Mouse (Mus musculus): ENCODE results near the gene Tox2. TPM values are rescaled to one million over a fixed set of nuclear protein-coding genes. Genes with fewer than 3 reads are reported as not detected.

Tox2 gene
- polyA plus RNA-seq, 1 experiment from 2014 or later = 0.69 TPM

DNA sequence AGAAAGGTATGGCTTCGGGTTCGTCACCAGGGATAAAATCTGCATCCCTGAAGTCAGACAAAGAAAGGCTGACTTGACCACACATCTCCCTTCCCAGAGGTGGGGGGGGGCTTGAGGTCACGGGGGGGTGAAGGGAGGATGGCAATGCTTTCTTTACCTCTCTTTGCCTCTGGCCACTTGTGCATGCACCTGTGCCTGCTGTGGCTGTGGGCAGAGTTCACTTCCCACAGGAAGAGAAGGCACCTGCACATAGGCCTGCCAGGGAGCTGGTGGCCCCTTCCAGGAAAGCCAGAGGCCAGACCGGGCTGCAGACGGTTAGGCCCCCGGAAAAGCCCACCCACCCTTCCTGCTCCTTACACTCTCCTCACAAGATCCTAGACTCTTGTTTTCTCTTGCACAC is 128.5 kb downstream of the Tox2 start:
- Histone ChIP-seq H3K4me2 (no peak overlapping the region), H3K4me3 (replicated peaks) (no peak overlapping the region), H3K4me1 (replicated peaks) (no peaks in the 10 kb centered on the region), H3K27ac (replicated peaks) (no peak overlapping the region), H3K9me3 (replicated peaks) (no peaks in the 10 kb centered on the region), H3K36me3 (replicated peaks) (no peaks in the 10 kb centered on the region), H3K27me3 (peaks cover 8% of the 10 kb centered on the region; the same call in 1 of the 2 replicates), H3K9ac (no peak overlapping the region)
- no peak for ATAC-seq (ENCODE audit: insufficient read depth)
- 61% methylated on average over 6 of the region's 6 CpGs for WGBS (ENCODE audit: insufficient replicate concordance)

DNA sequence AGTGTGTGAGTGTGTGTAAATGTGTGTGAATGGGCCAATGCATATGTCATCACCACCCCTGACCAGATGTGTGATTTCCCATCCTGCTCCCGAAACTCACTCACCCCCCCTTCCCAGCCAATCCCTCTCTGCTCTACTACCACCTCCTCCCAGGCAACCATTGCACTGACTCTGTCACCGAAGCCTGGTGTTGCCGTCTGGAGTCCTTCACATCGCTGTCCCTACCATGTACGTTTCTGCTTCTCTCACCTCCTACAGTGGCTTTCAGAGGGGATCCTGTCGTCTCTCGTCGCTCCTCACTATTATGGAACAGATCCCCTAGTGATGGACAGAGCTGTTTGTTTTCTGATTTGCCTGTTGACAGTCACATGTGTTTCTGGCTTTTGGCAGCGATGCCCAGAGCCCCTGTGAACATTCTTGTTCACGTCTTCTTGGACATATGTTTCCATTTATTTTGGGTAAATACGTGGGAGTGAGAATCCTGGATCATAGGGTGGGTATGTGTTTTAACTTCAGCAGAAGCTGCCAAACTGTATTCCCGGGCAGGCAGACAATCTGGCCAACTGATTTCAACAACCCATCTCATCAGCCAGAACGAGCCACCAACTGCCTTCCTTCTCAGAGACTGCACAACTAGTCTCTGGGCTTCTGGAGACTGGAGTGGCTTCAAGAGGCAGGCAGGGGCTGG is 129.6 kb downstream of the Tox2 start:
- H3K4me3 ChIP-seq (replicated peaks) = no peak overlapping the region
- no peak overlapping the region for H3K27ac ChIP-seq (replicated peaks)
- H3K4me1 ChIP-seq (replicated peaks) = no peaks in the 10 kb centered on the region
- H3K36me3 ChIP-seq (replicated peaks) = no peaks in the 10 kb centered on the region
- WGBS (ENCODE audit: insufficient replicate concordance) = 61% methylated on average over 13 of the region's 13 CpGs
- H3K9ac ChIP-seq = no peak overlapping the region
- ATAC-seq (ENCODE audit: insufficient read depth) = no peak
- H3K4me2 ChIP-seq = no peak overlapping the region
- peaks cover 19% of the 10 kb centered on the region for H3K27me3 ChIP-seq
- H3K9me3 ChIP-seq (replicated peaks) = no peaks in the 10 kb centered on the region

DNA sequence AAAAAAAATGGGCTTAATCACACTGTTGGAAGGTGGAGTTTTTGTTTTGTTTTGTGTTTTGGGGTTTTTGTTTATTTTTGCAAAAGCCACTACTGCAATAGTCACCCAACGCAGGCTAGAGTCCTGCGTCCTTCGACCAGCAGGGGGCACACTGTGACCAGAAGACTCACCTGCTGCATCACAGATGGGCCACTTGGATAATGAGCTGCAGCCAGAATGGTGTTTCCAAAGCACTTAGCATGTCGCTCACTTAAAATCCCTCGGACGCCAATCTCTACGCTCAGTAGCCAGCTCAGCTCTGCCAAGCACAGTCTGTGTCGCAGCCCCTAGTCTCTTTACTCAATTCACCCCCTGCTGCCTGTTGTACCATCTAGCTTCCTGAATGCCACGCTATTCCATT is 137.3 kb downstream of the Tox2 start:
- no peak overlapping the region for H3K4me3 ChIP-seq (replicated peaks)
- 21% methylated on average over 9 of the region's 9 CpGs for WGBS (ENCODE audit: insufficient replicate concordance)
- peaks cover 75% of the 10 kb centered on the region for H3K27me3 ChIP-seq
- no peak overlapping the region for H3K4me2 ChIP-seq
- H3K4me1 ChIP-seq (replicated peaks) = no peaks in the 10 kb centered on the region
- H3K9ac ChIP-seq = no peak overlapping the region
- no peaks in the 10 kb centered on the region for H3K36me3 ChIP-seq (replicated peaks)
- ATAC-seq (ENCODE audit: insufficient read depth) = no peak; the same call in 1 of the 2 replicates
- H3K27ac ChIP-seq (replicated peaks) = no peak overlapping the region
- no peaks in the 10 kb centered on the region for H3K9me3 ChIP-seq (replicated peaks)

GRCm38 (mm10) chr2:163343671-163344070 is 140.7 kb downstream of the Tox2 start:
- H3K4me1 ChIP-seq (replicated peaks) = no peaks in the 10 kb centered on the region
- H3K4me2 ChIP-seq = no peak overlapping the region
- H3K9me3 ChIP-seq (replicated peaks) = no peaks in the 10 kb centered on the region
- H3K4me3 ChIP-seq (replicated peaks) = no peak overlapping the region
- H3K36me3 ChIP-seq (replicated peaks) = no peaks in the 10 kb centered on the region
- no peak overlapping the region for H3K9ac ChIP-seq
- 76% methylated on average over 4 of the region's 4 CpGs for WGBS (ENCODE audit: insufficient replicate concordance)
- ATAC-seq (ENCODE audit: insufficient read depth) = no peak
- peaks cover 57% of the 10 kb centered on the region for H3K27me3 ChIP-seq
- H3K27ac ChIP-seq (replicated peaks) = no peak overlapping the region

DNA sequence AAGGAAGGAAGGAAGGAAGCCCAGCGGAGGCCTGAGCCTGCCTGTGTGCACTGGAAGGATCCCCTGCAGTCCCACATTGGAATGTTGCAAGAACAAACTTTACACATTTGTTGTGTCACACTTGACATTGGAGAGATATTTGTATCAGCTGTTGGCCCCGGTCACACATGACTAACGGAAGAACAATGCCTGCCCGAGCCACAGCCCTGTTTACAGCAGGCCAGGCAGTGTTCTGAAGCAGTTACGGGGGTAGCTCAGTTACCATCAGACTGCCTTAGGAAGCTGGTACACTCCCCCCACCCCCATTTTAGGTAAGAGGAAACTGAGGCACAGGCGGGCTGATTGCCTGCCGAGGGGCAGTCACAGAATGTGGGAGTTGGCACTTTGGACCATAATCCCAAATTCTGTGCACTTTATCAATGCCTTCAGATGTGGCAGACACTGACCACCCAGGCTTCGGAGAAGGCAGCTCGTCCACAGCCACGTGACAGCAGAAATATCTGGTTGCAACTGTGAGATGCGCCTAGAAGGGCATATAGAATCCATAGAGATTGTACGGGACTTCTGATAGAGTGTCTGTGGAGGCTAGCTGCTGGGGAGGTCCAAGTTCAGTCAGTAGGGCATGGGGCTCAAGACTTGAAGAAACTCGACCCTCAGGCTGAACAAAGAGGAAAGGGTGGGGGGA is 142.2 kb downstream of the Tox2 start:
- no peak overlapping the region for H3K4me2 ChIP-seq
- no peaks in the 10 kb centered on the region for H3K36me3 ChIP-seq (replicated peaks)
- no peak overlapping the region for H3K27ac ChIP-seq (replicated peaks)
- no peak overlapping the region for H3K4me3 ChIP-seq (replicated peaks)
- no peak for ATAC-seq (ENCODE audit: insufficient read depth)
- 59% methylated on average over 13 of the region's 13 CpGs for WGBS (ENCODE audit: insufficient replicate concordance)
- H3K27me3 ChIP-seq = peaks cover 48% of the 10 kb centered on the region
- H3K4me1 ChIP-seq (replicated peaks) = peaks cover 7% of the 10 kb centered on the region
- H3K9me3 ChIP-seq (replicated peaks) = no peaks in the 10 kb centered on the region
- no peak overlapping the region for H3K9ac ChIP-seq

GRCm38 (mm10) chr2:163346497-163346896 is 143.6 kb downstream of the Tox2 start:
- 63% methylated on average over 11 of the region's 11 CpGs for WGBS (ENCODE audit: insufficient replicate concordance)
- Histone ChIP-seq H3K9me3 (replicated peaks) (no peaks in the 10 kb centered on the region), H3K4me1 (replicated peaks) (peaks cover 11% of the 10 kb centered on the region), H3K27me3 (peaks cover 34% of the 10 kb centered on the region), H3K9ac (no peak overlapping the region), H3K4me3 (replicated peaks) (no peak overlapping the region), H3K4me2 (no peak overlapping the region), H3K27ac (replicated peaks) (no peak overlapping the region), H3K36me3 (replicated peaks) (no peaks in the 10 kb centered on the region)
- no peak for ATAC-seq (ENCODE audit: insufficient read depth)

DNA sequence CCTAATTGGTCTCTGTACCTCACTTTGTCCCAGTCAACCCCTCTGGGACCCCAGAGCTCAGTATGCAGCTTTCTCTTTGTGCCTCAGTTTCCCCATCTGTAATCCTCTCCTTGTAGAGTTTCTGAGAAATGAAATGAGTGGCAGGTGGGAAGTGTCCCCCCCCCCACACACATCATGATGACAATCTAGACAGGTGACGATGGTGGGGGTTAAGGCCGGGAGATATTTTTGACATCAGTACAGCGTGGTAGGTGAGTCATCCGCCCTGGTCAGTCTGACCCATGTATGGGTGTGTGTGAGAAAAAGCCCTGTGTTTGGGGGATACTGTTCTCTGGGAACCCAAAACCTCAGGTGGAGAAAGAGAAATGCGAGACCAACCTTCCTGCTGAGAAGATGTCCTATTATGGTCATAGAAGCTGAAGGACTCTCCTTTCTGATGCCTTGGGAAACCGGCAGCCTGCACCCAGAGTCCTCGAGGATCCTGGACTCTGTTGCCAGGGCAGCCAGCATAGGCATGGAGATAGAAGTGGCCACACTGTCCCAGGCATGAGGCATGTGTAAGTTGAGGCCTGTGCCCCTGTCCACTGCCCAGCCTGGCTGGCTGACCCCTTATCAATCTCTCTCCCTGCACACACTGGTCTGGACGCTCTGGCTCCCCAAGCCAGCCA is 144.7 kb downstream of the Tox2 start:
- H3K27ac ChIP-seq (replicated peaks) = no peak overlapping the region
- H3K4me1 ChIP-seq (replicated peaks) = peaks cover 17% of the 10 kb centered on the region
- peaks cover 28% of the 10 kb centered on the region for H3K27me3 ChIP-seq
- H3K4me2 ChIP-seq = no peak overlapping the region
- no peak for ATAC-seq (ENCODE audit: insufficient read depth)
- WGBS (ENCODE audit: insufficient replicate concordance) = 64% methylated on average over 8 of the region's 8 CpGs
- no peaks in the 10 kb centered on the region for H3K36me3 ChIP-seq (replicated peaks)
- H3K9ac ChIP-seq = no peak overlapping the region
- no peak overlapping the region for H3K4me3 ChIP-seq (replicated peaks)
- no peaks in the 10 kb centered on the region for H3K9me3 ChIP-seq (replicated peaks)

DNA sequence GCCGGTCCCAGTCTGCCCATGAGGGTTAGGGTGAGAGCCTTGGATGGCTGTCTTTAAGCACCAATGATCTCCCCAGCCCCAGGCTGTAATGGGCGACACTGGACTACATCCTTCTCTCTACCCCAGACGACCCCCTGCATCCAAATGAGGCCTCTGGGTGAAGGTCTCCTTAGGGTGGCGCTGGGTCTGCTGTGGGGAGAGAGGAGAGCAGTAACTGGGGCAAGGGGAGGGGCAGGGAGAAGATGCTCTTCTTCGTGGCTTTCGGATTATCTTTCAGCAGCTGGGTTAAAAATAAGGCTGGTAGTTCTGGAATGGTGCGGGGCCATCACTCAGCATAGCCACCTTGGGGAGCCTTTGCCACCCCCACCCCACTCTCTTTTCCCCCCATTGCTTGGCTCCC is 145.8 kb downstream of the Tox2 start:
- Histone ChIP-seq H3K4me3 (replicated peaks) (no peak overlapping the region), H3K4me1 (replicated peaks) (peaks cover 22% of the 10 kb centered on the region), H3K9ac (no peak overlapping the region), H3K9me3 (replicated peaks) (no peaks in the 10 kb centered on the region), H3K27ac (replicated peaks) (no peak overlapping the region), H3K27me3 (peaks cover 23% of the 10 kb centered on the region), H3K4me2 (no peak overlapping the region), H3K36me3 (replicated peaks) (no peaks in the 10 kb centered on the region)
- ATAC-seq (ENCODE audit: insufficient read depth) = no peak
- 70% methylated on average over 7 of the region's 7 CpGs for WGBS (ENCODE audit: insufficient replicate concordance)

- Histone ChIP-seq H3K4me3 (replicated peaks) (no peak overlapping the region), H3K36me3 (replicated peaks) (no peaks in the 10 kb centered on the region), H3K4me2 (no peak overlapping the region), H3K27me3 (peaks cover 23% of the 10 kb centered on the region), H3K9ac (no peak overlapping the region), H3K27ac (replicated peaks) (no peak overlapping the region; the same call in 1 of the 2 replicates), H3K9me3 (replicated peaks) (no peaks in the 10 kb centered on the region), H3K4me1 (replicated peaks) (peaks cover 28% of the 10 kb centered on the region)
- 69% methylated on average over 9 of the region's 9 CpGs for WGBS (ENCODE audit: insufficient replicate concordance)
- no peak for ATAC-seq (ENCODE audit: insufficient read depth)
Measured at GRCm38 (mm10) chr2:163349411-163349810, 146.5 kb downstream of the Tox2 start.

DNA sequence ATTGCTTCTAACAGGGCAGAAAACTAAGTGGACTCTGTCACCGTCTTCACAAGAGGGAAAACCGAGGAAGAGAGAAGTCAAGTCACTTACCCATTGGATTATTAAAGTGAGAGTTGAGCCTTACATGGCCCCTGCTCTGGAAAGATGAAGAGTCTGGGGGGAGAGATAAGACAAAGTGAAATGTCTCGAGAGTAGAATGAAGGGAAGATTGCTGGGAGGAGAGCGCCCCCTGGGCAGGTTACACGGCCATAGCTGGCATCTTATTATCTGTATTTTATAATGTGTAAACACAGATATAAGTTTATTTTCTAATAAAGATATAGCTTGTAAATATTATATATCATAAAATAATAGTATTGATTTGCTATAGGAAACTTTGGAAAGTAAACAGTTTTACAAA is 147.5 kb downstream of the Tox2 start:
- Histone ChIP-seq H3K4me2 (peak overlapping the region; percentile 44), H3K4me1 (replicated peaks) (peaks cover 33% of the 10 kb centered on the region), H3K9me3 (replicated peaks) (no peaks in the 10 kb centered on the region), H3K27ac (replicated peaks) (peak overlapping the region; percentile 39), H3K27me3 (peaks cover 16% of the 10 kb centered on the region), H3K36me3 (replicated peaks) (no peaks in the 10 kb centered on the region), H3K4me3 (replicated peaks) (no peak overlapping the region), H3K9ac (no peak overlapping the region)
- peak; percentile 66 for ATAC-seq (ENCODE audit: insufficient read depth)
- 19% methylated on average over 5 of the region's 5 CpGs for WGBS (ENCODE audit: insufficient replicate concordance)

DNA sequence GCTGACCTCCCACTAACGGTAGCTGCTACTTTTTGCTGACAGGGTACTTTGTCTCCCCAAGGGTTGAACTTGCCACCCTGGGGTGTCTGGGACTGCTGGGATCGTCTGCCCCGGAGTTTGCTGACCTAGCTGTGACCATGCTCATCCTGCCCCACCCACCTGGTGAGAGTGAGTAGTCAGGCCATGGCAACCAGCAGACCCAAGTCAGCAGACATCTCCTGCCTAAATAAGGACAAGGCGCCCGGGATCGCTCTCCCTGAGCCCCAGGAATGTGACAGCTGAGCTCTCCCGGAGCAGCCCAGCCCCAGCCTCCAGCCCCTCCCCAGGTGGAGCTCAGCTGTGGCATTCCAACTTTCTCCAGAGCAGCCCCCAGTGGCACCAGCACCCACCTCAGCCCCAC is 150.8 kb downstream of the Tox2 start:
- WGBS (ENCODE audit: insufficient replicate concordance) = 37% methylated on average over 7 of the region's 7 CpGs
- Histone ChIP-seq H3K4me1 (replicated peaks) (peaks cover 64% of the 10 kb centered on the region), H3K36me3 (replicated peaks) (no peaks in the 10 kb centered on the region), H3K4me2 (no peak overlapping the region), H3K9ac (no peak overlapping the region), H3K4me3 (replicated peaks) (no peak overlapping the region), H3K9me3 (replicated peaks) (no peaks in the 10 kb centered on the region), H3K27me3 (peaks cover 4% of the 10 kb centered on the region; the same call in 1 of the 2 replicates), H3K27ac (replicated peaks) (0 out of 2 replicates have a peak overlapping the region, but pooled peaks have one; percentile 19)
- no peak for ATAC-seq (ENCODE audit: insufficient read depth)
